Mouse (Mus musculus): ENCODE measurements around the gene Dnmbp. TPM values are rescaled to one million over a fixed set of nuclear protein-coding genes. Genes with fewer than 3 reads are reported as not detected.

Gene Dnmbp
- total and polyA plus RNA-seq, 3 experiments: 5.4 to 9.4 TPM; not detected in 1

DNA sequence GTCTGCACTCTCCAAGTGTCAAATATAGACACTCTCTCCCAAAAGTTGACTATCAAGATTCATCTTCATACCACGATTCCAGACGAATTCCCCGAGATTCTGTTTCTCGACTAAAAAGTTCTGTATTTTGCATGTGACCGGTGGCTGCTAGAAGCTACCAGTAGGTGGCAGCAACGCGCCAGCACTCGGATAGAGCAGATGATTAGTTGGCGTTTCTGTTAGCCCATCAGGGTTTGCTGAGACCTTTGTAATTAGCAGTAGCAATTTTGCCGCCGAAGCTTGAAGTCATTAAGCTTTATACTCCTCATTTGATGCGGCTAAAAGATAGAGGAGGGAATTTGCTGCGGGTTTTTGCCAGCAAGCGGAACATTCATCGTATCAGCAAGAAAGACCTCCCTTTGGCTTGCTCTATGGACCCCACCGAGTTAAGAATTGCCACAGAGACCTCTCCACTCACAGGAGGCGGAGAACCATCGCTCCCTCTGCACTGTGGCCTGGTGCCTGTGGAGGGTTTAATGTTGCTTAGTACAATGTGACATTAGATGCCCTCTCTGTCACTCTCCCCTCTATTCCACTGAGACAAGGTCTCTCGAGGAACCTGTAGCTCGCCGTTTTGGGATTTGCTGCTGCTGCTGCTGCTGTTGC is 107.4 kb downstream of the Dnmbp start:
- Histone ChIP-seq H3K9me3 (replicated peaks; ENCODE audit: insufficient read depth, low read length) (no peaks in the 10 kb centered on the region), H3K4me3 (ENCODE audit: control insufficient read depth in 1 of 2, insufficient read depth in 1 of 2, low read depth in 2 of 2, low read length in 2 of 2) (no peak overlapping the region), H3K27me3 (ENCODE audit: control insufficient read depth in 1 of 2, insufficient read depth in 2 of 2, low read length in 2 of 2) (peaks cover 0 to 4% of the 10 kb centered on the region in 2 experiments; a peak in 2 of 4 replicates), H3K27ac (ENCODE audit: control insufficient read depth, low read depth, low read length) (no peak overlapping the region), H3K4me1 (ENCODE audit: control insufficient read depth in 1 of 2, insufficient read depth in 2 of 2, low read length in 2 of 2) (0 out of 4 replicates have a peak, but pooled peaks cover 0 to 3% of the 10 kb centered on the region in 2 experiments), H3K79me2 (ENCODE audit: control insufficient read depth, insufficient read depth, low read length, poor library complexity) (no peaks in the 10 kb centered on the region), H3K36me3 (ENCODE audit: control insufficient read depth in 1 of 2, insufficient read depth in 2 of 2, low read length in 2 of 2) (no peaks in the 10 kb centered on the region), H3K9ac (ENCODE audit: control insufficient read depth, low read depth, low read length, poor library complexity, severe bottlenecking) (no peak overlapping the region)
- DNase-seq (ENCODE audit: low read depth, low spot score): peak; percentile 88
- TF ChIP-seq JUND (IDR thresholded peaks at IDR 0.05; ENCODE audit: low read depth, low read length) (no peak), SIN3A (IDR thresholded peaks at IDR 0.05; ENCODE audit: low read length) (no peak; the same call in 1 of the 2 replicates), MXI1 (IDR thresholded peaks at IDR 0.05; ENCODE audit: low read depth, low read length) (no peak), SMC3 (IDR thresholded peaks at IDR 0.05; ENCODE audit: low read depth, low read length) (peak; percentile 95), KAT2A (conservative IDR thresholded peaks at IDR 0.05; ENCODE audit: low read depth, low read length) (no peak), ZMIZ1 (IDR thresholded peaks at IDR 0.05; ENCODE audit: low read depth, low read length) (no peak), NRF1 (IDR thresholded peaks at IDR 0.05; ENCODE audit: insufficient read depth, low read depth, low read length, poor library complexity, severe bottlenecking) (no peak), USF2 (IDR thresholded peaks at IDR 0.05; ENCODE audit: borderline replicate concordance in 1 of 2, insufficient read depth in 1 of 2, low read depth in 1 of 2, low read length in 2 of 2) (no peak), MAX (IDR thresholded peaks at IDR 0.05; ENCODE audit: low read length) (peak; percentile 80), RCOR1 (IDR thresholded peaks at IDR 0.05; ENCODE audit: low read depth, low read length) (no peak), ZC3H11A (IDR thresholded peaks at IDR 0.05; ENCODE audit: low read depth, low read length) (peak; percentile 94), TBP (IDR thresholded peaks at IDR 0.05; ENCODE audit: low read depth, low read length) (peak; percentile 48; the same call in 1 of the 2 replicates), ETS1 (IDR thresholded peaks at IDR 0.05; ENCODE audit: low read depth, low read length) (no peak), BHLHE40 (IDR thresholded peaks at IDR 0.05; ENCODE audit: borderline replicate concordance, low read depth, low read length) (0 out of 2 replicates have a peak, but pooled peaks have one; percentile 49), CHD2 (IDR thresholded peaks at IDR 0.05; ENCODE audit: low read length) (no peak), MEF2A (IDR thresholded peaks at IDR 0.05; ENCODE audit: extremely low read depth, insufficient replicate concordance, low read depth, low read length, poor library complexity, severe bottlenecking) (no peak), ELF1 (IDR thresholded peaks at IDR 0.05; ENCODE audit: low read depth, low read length) (no peak), MYC (IDR thresholded peaks at IDR 0.05; ENCODE audit: low read depth, low read length) (0 out of 2 replicates have a peak, but pooled peaks have one; percentile 33), MAZ (IDR thresholded peaks at IDR 0.05; ENCODE audit: low read depth, low read length) (no peak), TCF12 (IDR thresholded peaks at IDR 0.05; ENCODE audit: low read depth, low read length) (no peak), CHD1 (IDR thresholded peaks at IDR 0.05; ENCODE audit: low read depth, low read length) (no peak), POLR2AphosphoS5 (IDR thresholded peaks at IDR 0.05; ENCODE audit: borderline replicate concordance, low read depth, low read length) (no peak), ZNF384 (IDR thresholded peaks at IDR 0.05; ENCODE audit: low read depth, low read length) (no peak), RAD21 (IDR thresholded peaks at IDR 0.05; ENCODE audit: low read depth, low read length) (peak; percentile 100), CTCF (IDR thresholded peaks at IDR 0.05 in 2 of 3, conservative IDR thresholded peaks at IDR 0.05 in 1 of 3; ENCODE audit: control insufficient read depth in 1 of 3, insufficient read depth in 1 of 3, low read depth in 2 of 3, low read length in 3 of 3, poor library complexity in 1 of 3, severe bottlenecking in 1 of 3) (peak in 2 of 3 experiments; percentile 95 to 97), UBTF (IDR thresholded peaks at IDR 0.05; ENCODE audit: borderline replicate concordance, insufficient read depth, low read depth, low read length) (no peak), ZKSCAN1 (IDR thresholded peaks at IDR 0.05; ENCODE audit: low read depth, low read length) (no peak), MYB (IDR thresholded peaks at IDR 0.05; ENCODE audit: low read depth, low read length) (no peak), MAFK (IDR thresholded peaks at IDR 0.05; ENCODE audit: borderline replicate concordance, low read depth, low read length) (0 out of 2 replicates have a peak, but pooled peaks have one; percentile 46), EP300 (IDR thresholded peaks at IDR 0.05; ENCODE audit: low read depth in 1 of 2, low read length in 2 of 2) (no peak), USF1 (IDR thresholded peaks at IDR 0.05; ENCODE audit: low read depth, low read length) (peak; percentile 61), HCFC1 (IDR thresholded peaks at IDR 0.05; ENCODE audit: low read depth, low read length) (0 out of 2 replicates have a peak, but pooled peaks have one; percentile 19), POLR2AphosphoS2 (IDR thresholded peaks at IDR 0.05; ENCODE audit: low read length) (no peak), TAL1 (IDR thresholded peaks at IDR 0.05; ENCODE audit: low read length) (no peak), NELFE (IDR thresholded peaks at IDR 0.05; ENCODE audit: low read depth, low read length) (no peak), GABPA (IDR thresholded peaks at IDR 0.05; ENCODE audit: low read depth, low read length) (no peak)

Measured in MEL (cell line).